Mouse (Mus musculus) layer of hippocampus, postnatal 36 days (tissue): Measurements from ENCODE around the gene Cdk5rap3. TPM values are rescaled to one million over a fixed set of nuclear protein-coding genes. Genes with fewer than 3 reads are reported as not detected.
A peak's percentile ranks its signal among the peaks of the same experiment; 100 is the strongest.

ENCODE experiments used
- DNase-seq, 2 experiments: peaks; one replicate each; pipeline ENCODE4 v3.0.0; 2022
- total RNA-seq, 2 experiments: library from RNA; stranded (reverse); gene quantifications; 2 replicates each; pipeline ENCODE4 v1.2.3; 2021

Cdk5rap3 gene
- total RNA-seq, 2 experiments from 2014 or later = 32.8 to 34.0 TPM

- DNase-seq = no peak
These were observed 17.4 kb upstream of the Cdk5rap3 start for GRCm38 (mm10) chr11:96933562-96934276.

GRCm38 (mm10) chr11:96931327-96932062 lies 15.2 kb upstream of the Cdk5rap3 start:
- DNase-seq = no peak

GRCm38 (mm10) chr11:96929766-96930331 lies 13.6 kb upstream of the Cdk5rap3 start:
- DNase-seq = no peak

GRCm38 (mm10) chr11:96929096-96929765 lies 12.9 kb upstream of the Cdk5rap3 start:
- DNase-seq = no peak

GRCm38 (mm10) chr11:96928691-96929090 lies 12.4 kb upstream of the Cdk5rap3 start:
- DNase-seq = no peak

- no peak for DNase-seq
These were observed 11.8 kb upstream of the Cdk5rap3 start, which contains the start of gene Prr15l for GRCm38 (mm10) chr11:96928088-96928487. Gene Prr15l, plus strand, starts transcription at chr11:96928104.

GRCm38 (mm10) chr11:96926587-96926986 lies 10.3 kb upstream of the Cdk5rap3 start:
- DNase-seq = no peak

- DNase-seq = no peak
These were observed 9.3 kb upstream of the Cdk5rap3 start for GRCm38 (mm10) chr11:96925469-96926148.

GRCm38 (mm10) chr11:96924861-96925260 lies 8.6 kb upstream of the Cdk5rap3 start:
- DNase-seq = no peak

- no peak for DNase-seq
These were observed 2.7 kb upstream of the Cdk5rap3 start for GRCm38 (mm10) chr11:96919003-96919402.

- DNase-seq = no peak
These were observed 1.1 kb upstream of the Cdk5rap3 start for GRCm38 (mm10) chr11:96917415-96917814.

- DNase-seq = no peak
These were observed 645 bp upstream of the Cdk5rap3 start for GRCm38 (mm10) chr11:96916885-96917396.

GRCm38 (mm10) chr11:96912682-96913081 lies 3.6 kb downstream of the Cdk5rap3 start:
- no peak for DNase-seq

- DNase-seq = peak; percentile 71 to 84
These were observed 6.3 kb downstream of the Cdk5rap3 start for GRCm38 (mm10) chr11:96910003-96910402.

GRCm38 (mm10) chr11:96908594-96908993 lies 7.7 kb downstream of the Cdk5rap3 start:
- no peak for DNase-seq

- no peak for DNase-seq
These were observed 9.7 kb downstream of the Cdk5rap3 start for GRCm38 (mm10) chr11:96906431-96907161.

GRCm38 (mm10) chr11:96902639-96903635 lies 13.4 kb downstream of the Cdk5rap3 start:
- no peak for DNase-seq

GRCm38 (mm10) chr11:96901332-96901731 lies 15.0 kb downstream of the Cdk5rap3 start:
- no peak for DNase-seq

GRCm38 (mm10) chr11:96899449-96900306 lies 16.6 kb downstream of the Cdk5rap3 start:
- no peak for DNase-seq
